Mouse (Mus musculus) gastrocnemius, adult 2 months (tissue): ENCODE measurements around the gene Psmg4. TPM values are rescaled to one million over a fixed set of nuclear protein-coding genes. Genes with fewer than 3 reads are reported as not detected.

Source experiments
- DNase-seq: peaks from one replicate; pipeline ENCODE4 v3.0.0; 2022
- H3K27ac ChIP-seq: fragments of 200-600 bp; 2 replicates; pipeline ENCODE4 v1.8.1; 2022; ENCODE audit warnings: mild to moderate bottlenecking
- H3K4me3 ChIP-seq: fragments of 200-600 bp; 2 replicates; pipeline ENCODE4 v1.8.1; 2022; ENCODE audit warnings: mild to moderate bottlenecking, moderate library complexity
- CTCF ChIP-seq: fragments of 200-600 bp; IDR thresholded peaks from 2 replicates; pipeline ENCODE4 v1.8.1; 2022; ENCODE audit warnings: antibody characterized with exemption, mild to moderate bottlenecking, moderate library complexity
- intact Hi-C: fragments of 180-260 bp; cut with DNase I; formaldehyde crosslinking; loops from one replicate; pipeline ENCODE4 v1.15.1; 2025
- total RNA-seq, 2 experiments: library from RNA; stranded (reverse); gene quantifications; 2 replicates each; pipeline ENCODE4 v1.2.3; 2021

Gene Psmg4
- total RNA-seq, 2 experiments from 2014 or later: 13.6 to 14.4 TPM

DNA sequence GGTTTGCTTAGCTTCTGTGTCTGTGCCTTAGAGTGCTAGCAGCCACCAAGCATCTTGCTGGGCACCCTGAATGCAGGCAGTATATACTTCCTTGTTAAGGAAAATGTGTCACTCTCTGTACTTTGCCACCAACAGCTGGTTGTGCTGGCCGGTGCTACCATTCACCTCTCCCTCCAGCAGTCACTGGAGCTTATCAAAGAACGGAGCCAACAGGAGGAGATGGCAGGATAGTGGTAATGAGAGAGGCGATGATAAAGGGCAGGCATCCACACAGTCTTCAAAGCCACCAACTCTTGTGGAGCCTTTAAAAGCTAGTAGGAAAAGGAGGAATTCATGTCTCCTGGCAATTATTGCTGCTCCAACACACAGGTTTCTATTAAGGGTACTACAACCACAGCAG lies 57.0 kb downstream of the Psmg4 start:
- intact Hi-C loops: no loop called here
- no peak overlapping the region for H3K4me3 ChIP-seq
- TF ChIP-seq CTCF: no peak
- DNase-seq: peak; percentile 28
- no peak overlapping the region for H3K27ac ChIP-seq

DNA sequence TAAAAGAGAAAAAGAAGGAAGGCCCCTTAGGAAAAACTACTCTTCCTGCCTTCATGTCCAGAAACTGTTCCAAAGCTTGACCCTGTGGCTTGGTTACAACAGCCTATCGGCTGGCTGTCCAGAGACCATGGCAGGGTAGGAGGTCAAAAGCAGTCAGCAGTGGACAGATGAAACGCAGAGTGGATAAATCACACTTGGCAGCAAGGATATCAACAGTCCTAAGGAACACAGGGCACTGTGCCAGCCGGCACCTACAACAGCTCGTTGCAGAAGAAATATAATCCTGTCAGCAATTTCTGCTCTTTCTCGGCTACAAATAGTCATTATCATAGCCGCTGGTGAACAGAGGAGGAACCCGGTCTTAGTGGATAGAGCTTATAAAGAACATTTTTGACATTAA lies 60.2 kb downstream of the Psmg4 start:
- TF ChIP-seq CTCF: no peak
- no peak overlapping the region for H3K27ac ChIP-seq
- DNase-seq: peak; percentile 69

DNA sequence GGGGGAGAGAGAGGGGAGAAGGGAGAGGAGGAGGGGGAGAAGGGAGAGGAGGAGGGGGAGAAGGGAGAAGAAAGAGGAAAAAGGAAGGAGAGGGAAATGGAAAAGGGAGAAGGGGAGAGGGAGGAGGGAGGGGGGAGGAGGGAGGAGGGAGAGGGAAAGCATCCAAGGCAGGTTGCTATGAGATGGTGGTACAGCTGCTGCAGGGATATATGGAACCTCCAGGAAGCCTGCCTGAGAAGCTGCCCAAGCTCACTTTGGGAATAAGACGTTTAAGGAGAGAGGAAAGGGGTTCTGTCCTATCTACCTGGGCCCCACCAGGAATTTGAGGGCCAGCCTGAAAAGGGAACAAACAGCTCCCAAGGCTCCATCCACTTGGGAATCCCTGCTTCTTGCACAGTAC lies 64.2 kb downstream of the Psmg4 start:
- no peak for TF ChIP-seq CTCF
- no peak for DNase-seq
- intact Hi-C loops: no loop called here
- no peak overlapping the region for H3K4me3 ChIP-seq
- H3K27ac ChIP-seq: no peak overlapping the region

More for the DNA sequence above, 60.2 kb downstream of the Psmg4 start:
- intact Hi-C loops: no loop called here
- H3K4me3 ChIP-seq: no peak overlapping the region

Other genes with a start within 250 kb of the Psmg4 start
- 10 to 100 TPM in 1 of 2 experiments, 1 to 10 TPM in 1; 10.0 to 18.4 TPM for gene Nqo2, start 198.3 kb upstream of the Psmg4 start, total RNA-seq
- gene Ripk1, start 160.6 kb upstream of the Psmg4 start, total RNA-seq: 1 to 10 TPM; 3.6 to 4.1 TPM
- 100 to 1,000 TPM in 1 of 2 experiments, 10 to 100 TPM in 1; 93.9 to 299 TPM for gene Serpinb6a, start 160.2 kb upstream of the Psmg4 start, total RNA-seq
- 10 to 100 TPM; 22.4 to 25.5 TPM for gene Bphl, start 125.4 kb upstream of the Psmg4 start, total RNA-seq
- 10 to 100 TPM in 1 of 2 experiments, 1 to 10 TPM in 1; 6.7 to 23.3 TPM for gene Tubb2a, start 85.0 kb upstream of the Psmg4 start, total RNA-seq
- 1 to 10 TPM; 1.5 to 3.2 TPM for gene Tubb2b, start 32.5 kb upstream of the Psmg4 start, total RNA-seq
- 10 to 100 TPM in 1 of 2 experiments, 1 to 10 TPM in 1; 8.8 to 15.3 TPM for gene Slc22a23, start 182.2 kb downstream of the Psmg4 start, total RNA-seq